Mouse (Mus musculus) hindbrain, embryonic 11.5 days (tissue): ENCODE data around the gene Atp5c1. TPM values are rescaled to one million over a fixed set of nuclear protein-coding genes. Genes with fewer than 3 reads are reported as not detected.

Experiments used
- ATAC-seq: fragments of 200-750 bp; cut with Nextera tagmentation; 2 replicates; pipeline ENCODE4 v1.8.0; 2017; ENCODE audit warnings: mild to moderate bottlenecking, moderate TSS enrichment, moderate library complexity; ENCODE audit not compliant: low FRiP score
- DNase-seq: peaks from one replicate; pipeline ENCODE4 v3.0.0-alpha.2; 2015; ENCODE audit warnings: low spot score
- H3K27ac ChIP-seq: fragments of 300-500 bp; sonication (generic); 2 replicates; pipeline ENCODE4 v1.5.1; 2014; ENCODE audit warnings: mild to moderate bottlenecking, low read depth, low read length
- H3K27me3 ChIP-seq: fragments of 300-500 bp; sonication (generic); 2 replicates; pipeline ENCODE4 v1.6.1; 2014; ENCODE audit warnings: mild to moderate bottlenecking, low read length, moderate library complexity, mixed read lengths; ENCODE audit not compliant: control insufficient read depth, insufficient read depth
- H3K36me3 ChIP-seq: fragments of 300-500 bp; sonication (generic); 2 replicates; pipeline ENCODE4 v1.6.1; 2014; ENCODE audit warnings: mild to moderate bottlenecking, low read length, moderate library complexity, mixed read lengths; ENCODE audit not compliant: control insufficient read depth, insufficient read depth
- H3K4me1 ChIP-seq: fragments of 300-500 bp; sonication (generic); replicated peaks from 2 replicates; pipeline ENCODE4 v1.6.1; 2014; ENCODE audit warnings: low read length, mixed read lengths; ENCODE audit not compliant: control insufficient read depth, insufficient read depth
- H3K4me2 ChIP-seq: fragments of 300-500 bp; sonication (generic); replicated peaks from 2 replicates; pipeline ENCODE4 v1.6.1; 2014; ENCODE audit warnings: mild to moderate bottlenecking, low read depth, low read length
- H3K4me3 ChIP-seq: fragments of 300-500 bp; sonication (generic); 2 replicates; pipeline ENCODE4 v1.5.1; 2014; ENCODE audit warnings: low read depth, low read length
- H3K9ac ChIP-seq: fragments of 300-500 bp; sonication (generic); 2 replicates; pipeline ENCODE4 v1.6.1; 2014; ENCODE audit warnings: low read depth, low read length
- H3K9me3 ChIP-seq: fragments of 300-500 bp; sonication (generic); 2 replicates; pipeline ENCODE4 v1.6.1; 2016; ENCODE audit warnings: low read length; ENCODE audit not compliant: control insufficient read depth
- WGBS: fragments of 180-500 bp; shearing (Covaris S2); extraction: QIAGEN DNeasy Blood & Tissue Kit; methylation state at CpG from one replicate; pipeline ENCODE4 v1.1.7; 2014; 5-methylcytosine and 5-hydroxymethylcytosine counted together
- polyA plus RNA-seq: library from polyadenylated mRNA; unstranded; fragments of >200 nt; fragmentation: Nextera tagmentation; extraction: Ambion mirVana; gene quantifications from 2 replicates; pipeline ENCODE4 v1.2.1, GENCODE M21; 2014

Atp5c1 gene
- polyA plus RNA-seq, 1 experiment from 2014 or later: 566 TPM

DNA sequence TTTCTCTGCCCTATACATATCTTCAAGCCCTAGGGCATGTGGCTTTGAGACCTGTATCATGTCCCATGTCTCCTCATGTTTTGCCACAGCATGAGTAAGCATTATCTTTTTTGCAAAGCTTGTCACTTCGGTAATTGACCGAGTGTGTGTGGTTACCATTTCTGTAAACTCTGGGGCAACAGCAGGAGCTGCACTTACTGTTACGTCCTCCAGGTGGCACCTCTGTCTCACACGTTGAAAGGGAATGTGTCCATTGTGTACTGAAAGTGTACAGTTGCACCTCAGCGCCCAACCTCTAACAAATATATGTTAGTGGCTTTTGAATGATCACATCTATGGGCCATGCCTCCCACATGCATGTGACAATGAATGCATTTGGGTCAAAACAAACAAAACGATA lies 20.9 kb upstream of the Atp5c1 start:
- Histone ChIP-seq H3K27ac (no peak overlapping the region), H3K4me2 (no peak overlapping the region), H3K4me1 (no peaks in the 10 kb centered on the region), H3K36me3 (no peaks in the 10 kb centered on the region), H3K9me3 (no peaks in the 10 kb centered on the region), H3K27me3 (no peaks in the 10 kb centered on the region), H3K4me3 (no peak overlapping the region), H3K9ac (no peak overlapping the region)
- DNase-seq: peak; percentile 59
- 47% methylated on average over 6 of the region's 6 CpGs for WGBS
- ATAC-seq: 0 out of 2 replicates have a peak, but pooled peaks have one; percentile 31

DNA sequence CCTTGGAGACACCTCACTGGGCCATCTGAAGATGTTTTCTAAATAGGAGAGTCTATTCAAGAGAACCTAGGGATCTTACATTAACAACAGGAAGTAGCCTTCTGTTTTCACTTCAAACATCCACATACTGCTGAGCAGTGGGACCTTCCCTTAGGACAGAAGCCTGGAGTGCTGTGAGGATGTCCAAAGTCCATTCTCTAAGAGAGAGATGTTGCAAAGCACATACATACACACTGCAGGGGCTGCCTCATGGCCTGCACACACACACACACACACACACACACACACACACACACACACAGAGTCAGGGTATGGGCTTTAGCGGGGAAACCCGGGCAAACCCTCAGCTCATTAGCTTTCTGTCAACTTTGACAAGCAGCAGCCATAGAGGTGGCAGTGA lies 20.2 kb upstream of the Atp5c1 start:
- Histone ChIP-seq H3K9me3 (no peaks in the 10 kb centered on the region), H3K4me1 (no peaks in the 10 kb centered on the region), H3K27ac (no peak overlapping the region), H3K36me3 (no peaks in the 10 kb centered on the region), H3K9ac (no peak overlapping the region), H3K4me3 (no peak overlapping the region), H3K27me3 (no peaks in the 10 kb centered on the region), H3K4me2 (no peak overlapping the region)
- 79% methylated on average over 2 of the region's 2 CpGs for WGBS
- DNase-seq (no peak), ATAC-seq (no peak)

DNA sequence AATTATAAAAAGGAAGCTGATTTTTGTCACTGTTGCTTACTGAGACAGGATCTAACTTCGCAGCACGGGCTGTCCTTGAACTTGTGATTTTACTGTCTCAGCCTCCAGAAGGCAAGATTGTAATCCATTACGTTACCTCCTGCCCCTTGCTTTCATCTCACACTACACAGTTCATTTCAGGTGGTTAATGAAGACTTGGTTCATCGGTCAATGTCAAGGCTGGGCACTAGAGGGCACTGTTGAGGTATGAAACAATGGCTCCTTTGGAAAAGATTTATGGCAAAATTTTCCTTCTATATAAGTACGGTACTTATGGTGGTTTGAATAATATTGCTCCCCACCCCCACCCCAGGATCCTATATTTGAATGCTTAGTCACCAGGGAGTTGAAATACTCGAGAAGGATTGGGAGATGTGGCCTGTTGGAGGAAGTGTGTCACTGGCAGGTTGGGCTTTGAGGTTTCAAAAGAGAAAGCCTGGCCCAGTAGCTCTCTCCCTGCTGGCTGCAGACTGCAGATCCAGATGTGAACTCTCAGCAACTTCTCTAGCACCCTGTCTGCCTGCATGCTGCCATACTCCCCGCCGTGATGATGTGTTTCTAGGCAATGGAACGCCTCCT lies 18.4 kb upstream of the Atp5c1 start:
- H3K4me1 ChIP-seq: no peaks in the 10 kb centered on the region
- ATAC-seq (peak; percentile 20; the same call in 1 of the 2 replicates), DNase-seq (peak; percentile 79)
- no peak overlapping the region for H3K27ac ChIP-seq
- H3K4me3 ChIP-seq: no peak overlapping the region
- no peaks in the 10 kb centered on the region for H3K27me3 ChIP-seq
- WGBS: 35% methylated on average over 9 of the region's 9 CpGs
- no peaks in the 10 kb centered on the region for H3K9me3 ChIP-seq
- H3K9ac ChIP-seq: no peak overlapping the region
- no peaks in the 10 kb centered on the region for H3K36me3 ChIP-seq
- H3K4me2 ChIP-seq: no peak overlapping the region

DNA sequence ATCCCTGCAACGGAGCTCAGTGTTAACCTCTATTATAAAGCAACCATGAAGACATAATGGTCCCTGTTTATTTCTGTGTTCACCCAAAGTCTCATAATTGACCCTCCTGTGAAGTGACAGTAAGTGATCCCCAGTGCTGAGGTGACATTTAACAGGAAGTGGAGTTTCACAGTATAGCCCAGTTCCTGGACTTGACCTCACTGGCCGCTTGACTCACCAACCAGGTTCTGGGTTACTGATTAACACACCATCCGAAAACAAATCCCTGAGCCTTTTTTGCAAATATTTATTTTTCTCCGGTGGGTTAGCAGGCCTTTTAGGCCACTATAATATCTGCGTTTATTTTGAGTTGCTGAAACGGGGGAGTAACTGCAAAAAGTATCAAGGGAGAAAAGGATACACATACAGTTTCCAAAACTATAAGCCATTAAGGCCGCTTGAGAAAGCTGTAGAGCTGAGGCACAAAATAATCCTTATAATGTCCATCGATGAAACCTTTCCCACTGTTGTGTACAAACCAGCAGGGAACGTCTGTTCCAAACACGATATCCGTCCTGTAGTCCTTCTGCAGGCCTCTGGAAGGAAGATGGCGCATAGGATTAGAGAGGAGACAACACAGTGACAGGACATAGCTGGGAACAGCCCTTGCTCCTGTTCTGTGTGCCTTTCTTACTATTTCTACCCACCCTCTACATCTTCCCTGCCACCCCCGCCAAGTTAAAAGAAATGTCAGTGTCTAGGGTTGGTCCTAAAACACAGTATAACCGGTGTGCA lies 14.2 kb upstream of the Atp5c1 start:
- WGBS: 90% methylated on average over 14 of the region's 14 CpGs
- Histone ChIP-seq H3K4me2 (no peak overlapping the region), H3K27ac (no peak overlapping the region), H3K36me3 (peaks cover 14% of the 10 kb centered on the region), H3K9ac (no peak overlapping the region), H3K4me1 (no peaks in the 10 kb centered on the region), H3K27me3 (no peaks in the 10 kb centered on the region), H3K4me3 (no peak overlapping the region), H3K9me3 (no peaks in the 10 kb centered on the region)
- no peak for ATAC-seq
- DNase-seq: no peak

DNA sequence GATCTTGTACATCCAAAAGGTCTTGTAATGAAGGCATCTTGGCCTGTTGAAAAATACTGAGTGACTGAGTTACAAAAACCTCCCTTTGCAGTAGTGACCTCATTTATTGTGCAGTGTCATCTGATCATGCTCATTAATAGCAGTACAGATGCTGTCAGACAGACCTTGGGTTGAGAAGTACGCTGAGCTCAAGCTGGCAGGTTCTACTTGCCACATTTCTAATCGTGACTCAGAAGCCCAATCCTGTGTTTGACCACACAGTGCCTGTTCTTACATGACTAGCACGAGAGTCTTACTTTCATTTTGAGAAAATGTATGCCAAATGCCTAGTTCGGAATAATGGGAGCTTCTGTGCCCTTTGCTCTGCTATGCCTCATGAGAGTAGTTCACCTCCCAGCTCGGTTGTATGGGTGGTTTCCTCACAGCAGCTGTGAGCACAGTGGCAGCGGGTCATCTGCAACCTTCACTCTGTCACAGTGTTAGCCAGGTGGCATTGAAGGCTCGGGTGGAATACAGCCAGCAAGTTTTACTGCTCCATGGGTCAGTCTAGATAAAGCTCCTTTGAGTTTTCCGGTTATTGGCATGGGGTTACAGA lies 7.0 kb upstream of the Atp5c1 start:
- no peaks in the 10 kb centered on the region for H3K9me3 ChIP-seq
- H3K4me1 ChIP-seq: no peaks in the 10 kb centered on the region
- H3K27me3 ChIP-seq: no peaks in the 10 kb centered on the region
- H3K9ac ChIP-seq: no peak overlapping the region
- H3K4me3 ChIP-seq: no peak overlapping the region
- peaks cover 10% of the 10 kb centered on the region for H3K36me3 ChIP-seq
- no peak overlapping the region for H3K27ac ChIP-seq
- no peak for ATAC-seq
- 90% methylated on average over 8 of the region's 8 CpGs for WGBS
- no peak overlapping the region for H3K4me2 ChIP-seq
- DNase-seq: no peak

DNA sequence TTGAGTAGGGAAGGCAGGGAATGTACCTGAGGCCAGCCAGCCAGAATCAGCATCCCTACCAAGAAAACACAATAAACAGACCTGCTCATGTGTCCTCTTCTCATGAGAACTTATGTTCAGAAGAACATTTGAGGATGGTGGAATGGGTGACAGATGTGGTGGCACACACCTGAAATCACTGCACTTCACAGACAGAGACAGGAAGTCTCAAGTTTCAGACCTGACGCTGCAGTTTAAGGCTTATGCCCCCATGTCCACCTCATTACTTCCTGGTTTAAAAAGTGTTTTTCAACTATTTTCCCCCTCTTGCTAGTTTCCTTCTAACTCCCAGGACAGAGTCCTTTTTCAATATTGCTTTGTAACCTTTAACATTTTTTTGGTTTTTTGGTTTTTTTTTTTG lies 2.4 kb upstream of the Atp5c1 start:
- ATAC-seq (no peak), DNase-seq (no peak)
- no peak overlapping the region for H3K4me3 ChIP-seq
- H3K36me3 ChIP-seq: no peaks in the 10 kb centered on the region
- 65% methylated on average over 1 of the region's 1 CpGs for WGBS
- no peak overlapping the region for H3K27ac ChIP-seq
- H3K4me1 ChIP-seq: 0 out of 2 replicates have a peak, but pooled peaks cover 3% of the 10 kb centered on the region
- H3K9ac ChIP-seq: no peak overlapping the region
- no peaks in the 10 kb centered on the region for H3K9me3 ChIP-seq
- no peaks in the 10 kb centered on the region for H3K27me3 ChIP-seq
- H3K4me2 ChIP-seq: no peak overlapping the region

DNA sequence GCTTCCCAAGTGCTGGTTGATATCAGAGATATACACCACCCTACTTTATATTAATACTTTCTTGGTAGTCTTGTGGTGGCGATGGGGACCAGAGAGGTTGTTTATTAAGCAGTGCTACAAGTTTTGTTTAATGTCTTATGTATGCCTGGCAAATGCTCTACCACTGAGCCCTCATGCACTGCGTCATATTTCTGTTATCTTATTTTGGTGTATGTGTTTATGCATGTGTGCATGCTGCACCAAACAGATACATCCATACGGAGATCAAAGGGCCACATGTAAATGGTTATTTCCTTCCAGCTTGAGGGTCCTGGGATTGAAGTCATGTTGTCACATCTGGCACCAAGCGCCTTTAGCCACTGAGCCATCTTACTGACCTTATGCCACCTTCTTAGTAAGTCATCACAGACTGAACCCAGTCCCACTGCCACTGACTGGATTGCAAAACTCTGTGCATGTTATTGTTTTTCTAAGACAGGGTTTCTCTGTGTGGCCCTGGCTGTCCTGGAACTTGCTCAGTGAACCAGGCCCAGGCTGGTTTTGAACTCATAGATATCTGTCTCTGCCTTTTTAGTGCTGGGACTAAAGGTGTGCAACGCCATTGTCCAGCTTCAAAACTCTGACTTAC lies 1.3 kb upstream of the Atp5c1 start:
- 0 out of 2 replicates have a peak, but pooled peaks cover 3% of the 10 kb centered on the region for H3K4me1 ChIP-seq
- no peak overlapping the region for H3K27ac ChIP-seq
- ATAC-seq: no peak
- H3K4me3 ChIP-seq: peak overlapping the region; percentile 85
- no peak for DNase-seq
- no peaks in the 10 kb centered on the region for H3K36me3 ChIP-seq
- no peaks in the 10 kb centered on the region for H3K9me3 ChIP-seq
- H3K27me3 ChIP-seq: no peaks in the 10 kb centered on the region
- peak overlapping the region; percentile 40 for H3K4me2 ChIP-seq
- 89% methylated on average over 5 of the region's 5 CpGs for WGBS
- 0 out of 2 replicates have a peak overlapping the region, but pooled peaks have one; percentile 27 for H3K9ac ChIP-seq

DNA sequence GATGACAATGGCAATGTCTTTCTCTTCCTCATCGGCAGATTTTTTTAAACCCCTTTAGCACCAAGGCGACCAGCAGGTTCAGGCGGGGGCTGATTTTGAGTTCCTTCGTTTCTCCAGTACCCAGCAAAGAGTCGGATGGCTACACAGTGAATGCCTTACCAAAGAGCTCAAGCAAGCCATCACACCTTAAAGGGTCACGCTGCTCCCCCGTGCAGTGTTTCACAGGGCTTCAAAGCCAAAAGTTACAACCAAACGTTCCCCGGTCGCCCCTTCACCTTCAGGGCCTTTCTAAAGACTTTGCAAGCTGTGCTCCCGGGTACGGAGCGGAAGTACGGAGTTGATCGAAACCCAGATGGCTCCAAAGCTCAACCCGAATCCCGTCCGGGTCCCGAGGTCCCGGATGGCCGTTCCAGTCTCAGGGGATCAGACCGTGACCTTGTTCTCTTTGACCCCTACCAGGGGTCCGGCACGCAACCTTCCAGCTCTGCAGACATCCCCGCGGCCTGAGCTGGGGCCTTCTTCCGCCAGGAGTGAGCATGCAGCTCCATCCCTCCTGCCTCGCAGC lies 483 bp downstream of the Atp5c1 start:
- Histone ChIP-seq H3K4me1 (0 out of 2 replicates have a peak, but pooled peaks cover 3% of the 10 kb centered on the region), H3K9me3 (no peaks in the 10 kb centered on the region), H3K4me3 (peak overlapping the region; percentile 85), H3K9ac (peak overlapping the region; percentile 95), H3K27me3 (no peaks in the 10 kb centered on the region), H3K36me3 (no peaks in the 10 kb centered on the region), H3K27ac (peak overlapping the region; percentile 87), H3K4me2 (peak overlapping the region; percentile 54)
- no peak for DNase-seq
- WGBS: under 1% methylated on average over 28 of the region's 28 CpGs
- ATAC-seq: no peak
